Mouse (Mus musculus) embryonic facial prominence, embryonic 14.5 days (tissue): ENCODE results near the gene Smn1. TPM values are rescaled to one million over a fixed set of nuclear protein-coding genes. Genes with fewer than 3 reads are reported as not detected.
"Not testable (repeated sequence)": the region's sequence is repeated elsewhere in the genome, so short reads cannot be mapped to it uniquely, and the experiment has no call there.

ENCODE experiments used
- ATAC-seq: fragments of 200-750 bp; cut with Nextera tagmentation; 2 replicates; pipeline ENCODE4 v1.8.0; 2017; ENCODE audit warnings: low read depth, moderate number of reproducible peaks, moderate TSS enrichment
- DNase-seq: peaks from one replicate; pipeline ENCODE4 v3.0.0-alpha.2; 2015; ENCODE audit warnings: low spot score
- H3K27ac ChIP-seq: fragments of 300-500 bp; sonication (generic); replicated peaks from 2 replicates; pipeline ENCODE4 v1.5.1; 2014; ENCODE audit warnings: low read depth, mild to moderate bottlenecking, low read length, moderate library complexity
- H3K27me3 ChIP-seq: fragments of 300-500 bp; sonication (generic); replicated peaks from 2 replicates; pipeline ENCODE4 v1.6.1; 2014; ENCODE audit warnings: low read length; ENCODE audit not compliant: control insufficient read depth, insufficient read depth
- H3K36me3 ChIP-seq: fragments of 300-500 bp; sonication (generic); 2 replicates; pipeline ENCODE4 v1.6.1; 2014; ENCODE audit warnings: low read length, mixed read lengths; ENCODE audit not compliant: control insufficient read depth, insufficient read depth
- H3K4me1 ChIP-seq: fragments of 300-500 bp; sonication (generic); 2 replicates; pipeline ENCODE4 v1.6.1; 2014; ENCODE audit warnings: antibody characterized with exemption, low read length; ENCODE audit not compliant: control insufficient read depth, insufficient read depth
- H3K4me2 ChIP-seq: fragments of 300-500 bp; sonication (generic); 2 replicates; pipeline ENCODE4 v1.6.1; 2014; ENCODE audit warnings: low read depth, mild to moderate bottlenecking, low read length, moderate library complexity, mixed read lengths
- H3K4me3 ChIP-seq: fragments of 300-500 bp; sonication (generic); 2 replicates; pipeline ENCODE4 v1.5.1; 2014; ENCODE audit warnings: low read depth, mild to moderate bottlenecking, low read length
- H3K9ac ChIP-seq: fragments of 300-500 bp; sonication (generic); 2 replicates; pipeline ENCODE4 v1.6.1; 2014; ENCODE audit warnings: low read depth, mild to moderate bottlenecking, low read length, moderate library complexity, mixed read lengths
- H3K9me3 ChIP-seq: fragments of 300-500 bp; sonication (generic); 2 replicates; pipeline ENCODE4 v1.6.1; 2016; ENCODE audit warnings: low read length; ENCODE audit not compliant: control insufficient read depth
- WGBS: fragments of 180-500 bp; shearing (Covaris S2); extraction: QIAGEN DNeasy Blood & Tissue Kit; methylation state at CpG from one replicate; pipeline ENCODE4 v1.1.7; 2014; 5-methylcytosine and 5-hydroxymethylcytosine counted together
- polyA plus RNA-seq: library from polyadenylated mRNA; unstranded; fragments of >200 nt; fragmentation: Nextera tagmentation; extraction: Ambion mirVana; gene quantifications from 2 replicates; pipeline ENCODE4 v1.2.1, GENCODE M21; 2014

The Smn1 gene
- polyA plus RNA-seq, 1 experiment from 2014 or later: 43.0 TPM

GRCm38 (mm10) chr13:100125258-100125643 lies 599 bp downstream of the Smn1 start:
- no peak overlapping the region for H3K27ac ChIP-seq
- no peaks in the 10 kb centered on the region for H3K9me3 ChIP-seq
- ATAC-seq (no peak), DNase-seq (no peak)
- peaks cover 27% of the 10 kb centered on the region for H3K36me3 ChIP-seq
- H3K9ac ChIP-seq: peak overlapping the region; percentile 91
- WGBS: 4% methylated on average over 10 of the region's 10 CpGs
- no peaks in the 10 kb centered on the region for H3K27me3 ChIP-seq
- H3K4me1 ChIP-seq: peaks cover 8% of the 10 kb centered on the region
- H3K4me2 ChIP-seq: peak overlapping the region; percentile 90
- peak overlapping the region; percentile 93 for H3K4me3 ChIP-seq

- ATAC-seq (no peak), DNase-seq (no peak)
- Histone ChIP-seq H3K4me3 (no peak overlapping the region), H3K4me1 (no peaks in the 10 kb centered on the region), H3K4me2 (no peak overlapping the region), H3K27me3 (no peaks in the 10 kb centered on the region), H3K9ac (no peak overlapping the region), H3K9me3 (no peaks in the 10 kb centered on the region), H3K36me3 (peaks cover 23% of the 10 kb centered on the region), H3K27ac (no peak overlapping the region)
- WGBS: 81% methylated on average over 8 of the region's 8 CpGs
Observed at GRCm38 (mm10) chr13:100141646-100142314, 17.1 kb downstream of the Smn1 start.

- ATAC-seq: no peak
- H3K4me2 ChIP-seq: no peak overlapping the region
- 41% methylated on average over 1 of the region's 1 CpGs for WGBS
- no peaks in the 10 kb centered on the region for H3K27me3 ChIP-seq
- H3K4me3 ChIP-seq: no peak overlapping the region
- DNase-seq: no peak
- no peaks in the 10 kb centered on the region for H3K4me1 ChIP-seq
- no peaks in the 10 kb centered on the region for H3K9me3 ChIP-seq
- no peaks in the 10 kb centered on the region for H3K36me3 ChIP-seq
- no peak overlapping the region for H3K27ac ChIP-seq
- H3K9ac ChIP-seq: no peak overlapping the region
Observed at GRCm38 (mm10) chr13:100152659-100153058, 28.0 kb downstream of the Smn1 start.

- no peak overlapping the region for H3K9ac ChIP-seq
- no peaks in the 10 kb centered on the region for H3K36me3 ChIP-seq
- no peak for DNase-seq
- no peaks in the 10 kb centered on the region for H3K9me3 ChIP-seq
- 87% methylated on average over 3 of the region's 3 CpGs for WGBS
- no peaks in the 10 kb centered on the region for H3K27me3 ChIP-seq
- no peak overlapping the region for H3K4me3 ChIP-seq
- no peaks in the 10 kb centered on the region for H3K4me1 ChIP-seq
- H3K4me2 ChIP-seq: no peak overlapping the region
- no peak for ATAC-seq
- H3K27ac ChIP-seq: no peak overlapping the region
Observed at GRCm38 (mm10) chr13:100156624-100157023, 32.0 kb downstream of the Smn1 start.

GRCm38 (mm10) chr13:100161171-100161870 lies 36.7 kb downstream of the Smn1 start:
- H3K4me1 ChIP-seq, H3K27me3 ChIP-seq, H3K36me3 ChIP-seq, DNase-seq, H3K9ac ChIP-seq, H3K9me3 ChIP-seq, ATAC-seq, H3K4me2 ChIP-seq, H3K4me3 ChIP-seq, H3K27ac ChIP-seq: not testable (repeated sequence)
- WGBS: 83% methylated on average over 11 of the region's 11 CpGs

- not testable (repeated sequence) for H3K4me1 ChIP-seq, H3K9ac ChIP-seq, H3K27me3 ChIP-seq, DNase-seq, H3K27ac ChIP-seq, H3K4me3 ChIP-seq, H3K9me3 ChIP-seq, H3K36me3 ChIP-seq, H3K4me2 ChIP-seq, ATAC-seq
Observed at GRCm38 (mm10) chr13:100162467-100162866, 37.8 kb downstream of the Smn1 start.

- DNase-seq, ATAC-seq, H3K9ac ChIP-seq, H3K36me3 ChIP-seq, H3K9me3 ChIP-seq, H3K27me3 ChIP-seq, H3K4me2 ChIP-seq, H3K4me3 ChIP-seq, H3K4me1 ChIP-seq, H3K27ac ChIP-seq: not testable (repeated sequence)
- WGBS: 65% methylated on average over 2 of the region's 2 CpGs
Observed at GRCm38 (mm10) chr13:100166378-100166777, 41.7 kb downstream of the Smn1 start.

- ATAC-seq, H3K27ac ChIP-seq, H3K4me1 ChIP-seq, H3K36me3 ChIP-seq, H3K4me3 ChIP-seq, H3K9ac ChIP-seq, H3K4me2 ChIP-seq, H3K27me3 ChIP-seq, H3K9me3 ChIP-seq: not testable (repeated sequence)
- peak; percentile 67 for DNase-seq
- WGBS: 73% methylated on average over 3 of the region's 5 CpGs
Observed at GRCm38 (mm10) chr13:100174360-100174759, 49.7 kb downstream of the Smn1 start.

GRCm38 (mm10) chr13:100183111-100183510 lies 58.5 kb downstream of the Smn1 start:
- not testable (repeated sequence) for ATAC-seq, H3K27ac ChIP-seq, H3K36me3 ChIP-seq, H3K4me2 ChIP-seq, H3K9ac ChIP-seq, H3K9me3 ChIP-seq, H3K4me3 ChIP-seq, DNase-seq, H3K27me3 ChIP-seq, H3K4me1 ChIP-seq
